Mouse (Mus musculus): ENCODE measurements around the gene Txnrd2. TPM values are rescaled to one million over a fixed set of nuclear protein-coding genes. Genes with fewer than 3 reads are reported as not detected.

Gene Txnrd2
- 24.8 and 25.0 TPM in 2 replicates for polyA plus RNA-seq (2015; fragmentation: Nextera tagmentation; extraction: Ambion mirVana)

DNA sequence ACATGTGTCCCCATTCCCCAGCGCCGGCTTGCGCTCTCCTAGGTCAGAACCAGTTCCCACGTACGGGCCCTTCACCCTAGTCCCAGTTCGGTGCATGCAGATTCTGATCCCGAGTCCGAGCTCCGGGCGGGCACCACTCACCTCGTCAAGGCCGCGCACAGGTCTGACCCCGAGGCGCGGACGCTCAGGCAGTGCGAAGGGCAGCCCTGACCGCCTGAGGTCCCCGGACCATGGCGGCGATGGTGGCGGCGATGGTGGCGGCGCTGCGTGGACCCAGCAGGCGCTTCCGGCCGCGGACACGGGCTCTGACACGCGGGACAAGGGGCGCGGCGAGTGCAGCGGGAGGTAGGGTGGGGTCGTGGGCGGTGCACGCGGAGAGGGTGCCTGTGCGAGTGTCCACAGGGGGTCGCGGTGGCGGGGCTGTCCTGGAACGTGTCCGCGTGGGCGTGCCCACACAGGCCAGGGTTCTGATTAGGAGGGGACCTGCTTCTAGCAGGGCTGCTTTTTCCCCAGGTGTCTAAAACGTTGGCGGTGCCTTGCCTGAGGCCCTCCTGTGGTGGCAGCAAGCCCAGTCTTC is at the start of gene Txnrd2:
Gene Txnrd2 (plus strand): TSS at position 170 of the 577 bp plus-strand sequence.
- Histone ChIP-seq H3K4me1 (replicated peaks; ENCODE audit: control insufficient read depth, insufficient read depth, low read length) (peaks cover 8% of the 10 kb centered on the region; the same call in 1 of the 2 replicates), H3K4me2 (replicated peaks; ENCODE audit: low read depth) (peak within 1 kb of the TSS; percentile 87), H3K36me3 (ENCODE audit: control insufficient read depth, insufficient read depth) (peaks cover 14% of the 10 kb centered on the region), H3K9me3 (ENCODE audit: control insufficient read depth) (no peaks in the 10 kb centered on the region), H3K4me3 (ENCODE audit: low read depth, low read length) (peak within 1 kb of the TSS; percentile 75), H3K27me3 (replicated peaks; ENCODE audit: control insufficient read depth, insufficient read depth, low read length) (no peaks in the 10 kb centered on the region), H3K9ac (ENCODE audit: low read depth, low read length) (peak within 1 kb of the TSS; percentile 80), H3K27ac (ENCODE audit: low read depth, low read length) (peak within 1 kb of the TSS; percentile 79)
- under 1% methylated on average over 52 of the region's 52 CpGs for WGBS
- peak; percentile 76 for ATAC-seq
- peak; percentile 81 for TF ChIP-seq CTCF (IDR thresholded peaks at IDR 0.05; ENCODE audit: low read depth)

- Histone ChIP-seq H3K4me2 (replicated peaks; ENCODE audit: low read depth) (no peak overlapping the region), H3K27ac (ENCODE audit: low read depth, low read length) (no peak overlapping the region), H3K27me3 (replicated peaks; ENCODE audit: control insufficient read depth, insufficient read depth, low read length) (no peaks in the 10 kb centered on the region), H3K9me3 (ENCODE audit: control insufficient read depth) (no peaks in the 10 kb centered on the region), H3K4me3 (ENCODE audit: low read depth, low read length) (no peak overlapping the region), H3K4me1 (replicated peaks; ENCODE audit: control insufficient read depth, insufficient read depth, low read length) (no peaks in the 10 kb centered on the region), H3K36me3 (ENCODE audit: control insufficient read depth, insufficient read depth) (no peaks in the 10 kb centered on the region), H3K9ac (ENCODE audit: low read depth, low read length) (no peak overlapping the region)
- no peak for TF ChIP-seq CTCF (IDR thresholded peaks at IDR 0.05; ENCODE audit: low read depth)
- 41% methylated on average over 3 of the region's 3 CpGs for WGBS
- no peak for ATAC-seq
Observed at GRCm38 (mm10) chr16:18377203-18377602, 49.0 kb upstream of the Txnrd2 start.

DNA sequence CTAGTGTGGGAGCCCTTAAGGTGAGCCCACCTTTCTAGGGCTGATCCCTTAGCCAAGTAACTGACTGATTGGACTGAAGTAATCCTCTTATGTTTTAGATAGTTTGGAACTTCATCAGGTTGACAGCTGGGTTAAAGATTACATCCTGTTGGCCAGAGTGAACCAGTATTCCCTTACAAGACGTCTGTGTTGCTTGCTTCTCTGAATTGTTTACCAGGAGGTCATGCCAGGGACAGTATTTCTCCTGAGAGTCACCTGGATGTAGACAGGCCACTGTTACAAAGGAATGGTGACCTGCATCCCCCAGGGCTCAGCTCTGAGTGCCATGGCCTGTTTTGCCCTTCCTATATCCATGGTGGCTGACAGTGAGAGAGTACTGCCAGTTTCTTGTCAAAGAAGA is 47.7 kb upstream of the Txnrd2 start:
- no peak for ATAC-seq
- Histone ChIP-seq H3K4me2 (replicated peaks; ENCODE audit: low read depth) (no peak overlapping the region), H3K27me3 (replicated peaks; ENCODE audit: control insufficient read depth, insufficient read depth, low read length) (no peaks in the 10 kb centered on the region), H3K36me3 (ENCODE audit: control insufficient read depth, insufficient read depth) (no peaks in the 10 kb centered on the region), H3K9ac (ENCODE audit: low read depth, low read length) (no peak overlapping the region), H3K9me3 (ENCODE audit: control insufficient read depth) (no peaks in the 10 kb centered on the region), H3K4me3 (ENCODE audit: low read depth, low read length) (no peak overlapping the region), H3K4me1 (replicated peaks; ENCODE audit: control insufficient read depth, insufficient read depth, low read length) (no peaks in the 10 kb centered on the region), H3K27ac (ENCODE audit: low read depth, low read length) (no peak overlapping the region)
- TF ChIP-seq CTCF (IDR thresholded peaks at IDR 0.05; ENCODE audit: low read depth) = no peak
- 48% methylated on average over 1 of the region's 1 CpGs for WGBS

DNA sequence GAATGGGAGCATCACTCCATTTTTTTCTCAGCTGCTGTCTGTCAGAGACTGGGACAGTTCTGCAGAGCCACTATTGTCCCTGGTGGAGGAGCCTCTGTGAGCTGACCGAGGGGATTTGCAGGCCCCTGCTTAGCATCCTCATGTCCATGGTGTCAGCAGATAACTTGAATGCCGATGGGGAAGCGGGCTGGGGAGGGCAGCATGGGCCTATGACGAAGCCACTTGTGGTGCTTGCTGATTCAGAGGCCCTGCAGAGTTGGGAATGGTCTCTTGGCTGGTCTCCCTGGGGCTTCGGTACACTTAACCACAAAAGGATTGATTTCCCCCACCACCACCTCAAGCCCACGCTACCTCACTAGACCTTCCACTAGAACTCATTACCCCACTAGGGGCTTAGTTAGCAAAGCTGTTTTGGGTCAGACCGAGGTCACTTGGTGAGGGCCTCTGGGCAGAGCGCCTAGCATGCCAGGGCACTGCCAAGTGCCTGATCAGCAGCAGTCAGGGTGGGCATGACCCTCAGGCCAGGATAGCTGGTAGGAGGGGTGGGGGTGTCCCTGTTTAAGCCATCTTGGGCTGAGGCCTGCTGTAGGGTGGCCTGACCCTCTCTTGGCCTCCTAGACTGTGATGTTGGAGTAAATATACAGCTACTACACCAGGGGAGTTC is 46.7 kb upstream of the Txnrd2 start:
- H3K9ac ChIP-seq (ENCODE audit: low read depth, low read length) = no peak overlapping the region
- H3K4me3 ChIP-seq (ENCODE audit: low read depth, low read length) = no peak overlapping the region
- no peaks in the 10 kb centered on the region for H3K9me3 ChIP-seq (ENCODE audit: control insufficient read depth)
- no peak overlapping the region for H3K27ac ChIP-seq (ENCODE audit: low read depth, low read length)
- H3K4me1 ChIP-seq (replicated peaks; ENCODE audit: control insufficient read depth, insufficient read depth, low read length) = no peaks in the 10 kb centered on the region
- no peak overlapping the region for H3K4me2 ChIP-seq (replicated peaks; ENCODE audit: low read depth)
- H3K27me3 ChIP-seq (replicated peaks; ENCODE audit: control insufficient read depth, insufficient read depth, low read length) = no peaks in the 10 kb centered on the region
- H3K36me3 ChIP-seq (ENCODE audit: control insufficient read depth, insufficient read depth) = no peaks in the 10 kb centered on the region
- no peak for ATAC-seq
- WGBS = 84% methylated on average over 8 of the region's 8 CpGs
- TF ChIP-seq CTCF (IDR thresholded peaks at IDR 0.05; ENCODE audit: low read depth) = no peak

DNA sequence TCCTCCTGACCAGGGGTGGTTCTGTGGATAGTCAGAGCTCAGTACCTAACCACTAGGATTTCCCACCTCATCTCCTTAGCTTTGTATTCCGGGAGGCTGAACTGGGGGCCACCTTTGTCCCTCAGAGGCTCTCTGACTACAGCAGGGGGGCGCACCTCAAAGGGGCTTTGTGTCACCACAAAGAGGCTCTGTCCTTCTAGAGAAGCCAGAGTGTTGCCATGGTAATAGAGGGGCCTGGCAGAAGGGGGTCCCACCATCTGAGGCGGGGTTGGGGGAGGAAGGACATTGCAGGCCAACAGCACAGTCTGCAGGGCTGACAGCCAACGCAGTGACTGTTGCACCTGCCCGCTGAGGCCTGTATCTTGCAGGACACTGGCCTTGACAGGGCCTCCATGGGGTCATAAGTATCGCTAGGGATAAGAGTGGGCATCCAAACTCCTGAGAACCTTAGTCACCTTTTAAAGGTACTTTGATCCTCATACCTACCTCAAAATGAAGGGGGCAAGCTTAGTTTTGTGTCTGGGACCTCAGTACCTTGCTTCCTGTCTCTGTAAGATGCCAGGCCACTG is 45.6 kb upstream of the Txnrd2 start:
- no peak for ATAC-seq

DNA sequence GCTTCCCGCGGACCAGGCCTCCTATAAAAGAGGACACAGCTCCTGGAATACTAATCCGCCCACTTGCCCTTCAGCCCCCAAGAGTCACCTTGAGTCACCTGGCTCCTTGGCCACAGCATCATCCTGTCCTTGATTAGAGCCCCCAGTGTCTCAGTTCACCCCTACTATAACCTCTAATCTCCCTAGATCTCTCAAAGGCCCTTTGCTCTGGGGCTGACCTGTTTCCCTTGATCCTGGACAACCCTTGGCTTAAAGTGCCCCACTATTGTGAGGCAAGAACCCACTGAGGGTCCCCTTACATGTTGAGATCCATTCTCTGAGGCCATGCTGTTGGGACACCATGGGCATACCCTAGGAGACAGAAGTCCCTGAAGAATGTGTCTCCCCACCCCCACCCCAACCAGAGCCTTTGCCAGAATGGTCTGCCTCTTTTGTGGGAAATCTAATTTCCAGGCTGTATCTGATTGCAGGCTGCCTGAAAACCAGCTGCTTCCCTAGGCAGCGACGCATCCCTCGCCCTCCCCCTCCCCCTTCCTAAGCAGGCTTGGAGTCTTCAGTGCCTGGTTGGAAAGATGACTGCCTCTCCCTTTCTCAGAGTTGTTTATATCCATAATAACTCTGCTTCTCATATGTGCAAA is 44.4 kb upstream of the Txnrd2 start:
- Histone ChIP-seq H3K9me3 (ENCODE audit: control insufficient read depth) (no peaks in the 10 kb centered on the region), H3K4me3 (ENCODE audit: low read depth, low read length) (no peak overlapping the region), H3K4me1 (replicated peaks; ENCODE audit: control insufficient read depth, insufficient read depth, low read length) (no peaks in the 10 kb centered on the region), H3K27ac (ENCODE audit: low read depth, low read length) (no peak overlapping the region), H3K9ac (ENCODE audit: low read depth, low read length) (no peak overlapping the region), H3K4me2 (replicated peaks; ENCODE audit: low read depth) (no peak overlapping the region), H3K36me3 (ENCODE audit: control insufficient read depth, insufficient read depth) (no peaks in the 10 kb centered on the region), H3K27me3 (replicated peaks; ENCODE audit: control insufficient read depth, insufficient read depth, low read length) (no peaks in the 10 kb centered on the region)
- no peak for TF ChIP-seq CTCF (IDR thresholded peaks at IDR 0.05; ENCODE audit: low read depth)
- no peak for ATAC-seq
- WGBS = 72% methylated on average over 6 of the region's 6 CpGs

More for the DNA sequence above, 45.6 kb upstream of the Txnrd2 start:
- no peaks in the 10 kb centered on the region for H3K9me3 ChIP-seq (ENCODE audit: control insufficient read depth)
- no peak overlapping the region for H3K9ac ChIP-seq (ENCODE audit: low read depth, low read length)
- 65% methylated on average over 6 of the region's 6 CpGs for WGBS
- no peak overlapping the region for H3K27ac ChIP-seq (ENCODE audit: low read depth, low read length)
- no peaks in the 10 kb centered on the region for H3K27me3 ChIP-seq (replicated peaks; ENCODE audit: control insufficient read depth, insufficient read depth, low read length)
- no peaks in the 10 kb centered on the region for H3K36me3 ChIP-seq (ENCODE audit: control insufficient read depth, insufficient read depth)
- H3K4me3 ChIP-seq (ENCODE audit: low read depth, low read length) = no peak overlapping the region
- H3K4me1 ChIP-seq (replicated peaks; ENCODE audit: control insufficient read depth, insufficient read depth, low read length) = no peaks in the 10 kb centered on the region
- no peak for TF ChIP-seq CTCF (IDR thresholded peaks at IDR 0.05; ENCODE audit: low read depth)
- no peak overlapping the region for H3K4me2 ChIP-seq (replicated peaks; ENCODE audit: low read depth)

Data from intestine, postnatal 0 days (tissue).